Mouse (Mus musculus): ENCODE data around the gene Adgrb2. TPM values are rescaled to one million over a fixed set of nuclear protein-coding genes. Genes with fewer than 3 reads are reported as not detected.

The Adgrb2 gene
- polyA plus RNA-seq, 1 experiment from 2014 or later = 3.6 TPM

- H3K4me1 ChIP-seq (replicated peaks; ENCODE audit: control insufficient read depth, insufficient read depth, low read length) = no peaks in the 10 kb centered on the region; the same call in 1 of the 2 replicates
- H3K27ac ChIP-seq (ENCODE audit: low read depth, low read length) = no peak overlapping the region
- no peaks in the 10 kb centered on the region for H3K9me3 ChIP-seq (ENCODE audit: control insufficient read depth, low read length)
- ATAC-seq (replicated peaks; ENCODE audit: low FRiP score) (no peak), DNase-seq (ENCODE audit: low spot score) (no peak)
- 92% methylated on average over 5 of the region's 5 CpGs for WGBS
- H3K9ac ChIP-seq (ENCODE audit: low read length) = no peak overlapping the region
- no peak overlapping the region for H3K4me2 ChIP-seq (ENCODE audit: low read depth, low read length, severe bottlenecking)
- H3K4me3 ChIP-seq (ENCODE audit: low read depth, low read length) = no peak overlapping the region
- no peaks in the 10 kb centered on the region for H3K36me3 ChIP-seq (ENCODE audit: control insufficient read depth, insufficient read depth, low read length)
- H3K27me3 ChIP-seq (ENCODE audit: control insufficient read depth, insufficient read depth, low read length) = no peaks in the 10 kb centered on the region; the same call in 1 of the 2 replicates
Observed at GRCm38 (mm10) chr4:129994728-129995127, 10.1 kb downstream of the Adgrb2 start.

GRCm38 (mm10) chr4:129995255-129995654 is 10.6 kb downstream of the Adgrb2 start:
- Histone ChIP-seq H3K9me3 (ENCODE audit: control insufficient read depth, low read length) (no peaks in the 10 kb centered on the region), H3K9ac (ENCODE audit: low read length) (no peak overlapping the region), H3K27me3 (ENCODE audit: control insufficient read depth, insufficient read depth, low read length) (no peaks in the 10 kb centered on the region; the same call in 1 of the 2 replicates), H3K36me3 (ENCODE audit: control insufficient read depth, insufficient read depth, low read length) (no peaks in the 10 kb centered on the region), H3K4me2 (ENCODE audit: low read depth, low read length, severe bottlenecking) (no peak overlapping the region), H3K27ac (ENCODE audit: low read depth, low read length) (no peak overlapping the region), H3K4me1 (replicated peaks; ENCODE audit: control insufficient read depth, insufficient read depth, low read length) (no peaks in the 10 kb centered on the region), H3K4me3 (ENCODE audit: low read depth, low read length) (no peak overlapping the region)
- no peak for DNase-seq (ENCODE audit: low spot score)
- ATAC-seq (replicated peaks; ENCODE audit: low FRiP score) = no peak
- 87% methylated on average over 8 of the region's 8 CpGs for WGBS

GRCm38 (mm10) chr4:129996015-129996414 is 11.3 kb downstream of the Adgrb2 start:
- no peaks in the 10 kb centered on the region for H3K4me1 ChIP-seq (replicated peaks; ENCODE audit: control insufficient read depth, insufficient read depth, low read length)
- DNase-seq (ENCODE audit: low spot score) = no peak
- H3K27me3 ChIP-seq (ENCODE audit: control insufficient read depth, insufficient read depth, low read length) = no peaks in the 10 kb centered on the region; the same call in 1 of the 2 replicates
- H3K9ac ChIP-seq (ENCODE audit: low read length) = no peak overlapping the region
- no peak overlapping the region for H3K4me2 ChIP-seq (ENCODE audit: low read depth, low read length, severe bottlenecking)
- H3K27ac ChIP-seq (ENCODE audit: low read depth, low read length) = no peak overlapping the region
- no peaks in the 10 kb centered on the region for H3K36me3 ChIP-seq (ENCODE audit: control insufficient read depth, insufficient read depth, low read length)
- no peaks in the 10 kb centered on the region for H3K9me3 ChIP-seq (ENCODE audit: control insufficient read depth, low read length)
- ATAC-seq (replicated peaks; ENCODE audit: low FRiP score) = no peak
- H3K4me3 ChIP-seq (ENCODE audit: low read depth, low read length) = no peak overlapping the region
- 75% methylated on average over 4 of the region's 4 CpGs for WGBS

- Histone ChIP-seq H3K27ac (ENCODE audit: low read depth, low read length) (no peak overlapping the region), H3K4me1 (replicated peaks; ENCODE audit: control insufficient read depth, insufficient read depth, low read length) (no peaks in the 10 kb centered on the region), H3K4me2 (ENCODE audit: low read depth, low read length, severe bottlenecking) (no peak overlapping the region), H3K27me3 (ENCODE audit: control insufficient read depth, insufficient read depth, low read length) (no peaks in the 10 kb centered on the region), H3K36me3 (ENCODE audit: control insufficient read depth, insufficient read depth, low read length) (no peaks in the 10 kb centered on the region), H3K9me3 (ENCODE audit: control insufficient read depth, low read length) (no peaks in the 10 kb centered on the region), H3K9ac (ENCODE audit: low read length) (no peak overlapping the region), H3K4me3 (ENCODE audit: low read depth, low read length) (no peak overlapping the region)
- no peak for DNase-seq (ENCODE audit: low spot score)
- ATAC-seq (replicated peaks; ENCODE audit: low FRiP score) = no peak
- WGBS = 76% methylated on average over 11 of the region's 11 CpGs
Observed at GRCm38 (mm10) chr4:129998124-129998523, 13.5 kb downstream of the Adgrb2 start.

- peaks cover 5% of the 10 kb centered on the region; the same call in 1 of the 2 replicates for H3K4me1 ChIP-seq (replicated peaks; ENCODE audit: control insufficient read depth, insufficient read depth, low read length)
- ATAC-seq (replicated peaks; ENCODE audit: low FRiP score) (no peak), DNase-seq (ENCODE audit: low spot score) (no peak)
- WGBS = 62% methylated on average over 5 of the region's 5 CpGs
- H3K4me2 ChIP-seq (ENCODE audit: low read depth, low read length, severe bottlenecking) = no peak overlapping the region
- H3K4me3 ChIP-seq (ENCODE audit: low read depth, low read length) = no peak overlapping the region
- H3K27me3 ChIP-seq (ENCODE audit: control insufficient read depth, insufficient read depth, low read length) = no peaks in the 10 kb centered on the region
- H3K9me3 ChIP-seq (ENCODE audit: control insufficient read depth, low read length) = no peaks in the 10 kb centered on the region
- no peak overlapping the region for H3K27ac ChIP-seq (ENCODE audit: low read depth, low read length)
- no peaks in the 10 kb centered on the region for H3K36me3 ChIP-seq (ENCODE audit: control insufficient read depth, insufficient read depth, low read length)
- no peak overlapping the region for H3K9ac ChIP-seq (ENCODE audit: low read length)
Observed at GRCm38 (mm10) chr4:130001710-130002109, 17.0 kb downstream of the Adgrb2 start.

- Histone ChIP-seq H3K4me2 (ENCODE audit: low read depth, low read length, severe bottlenecking) (no peak overlapping the region), H3K9ac (ENCODE audit: low read length) (no peak overlapping the region), H3K4me3 (ENCODE audit: low read depth, low read length) (no peak overlapping the region), H3K27me3 (ENCODE audit: control insufficient read depth, insufficient read depth, low read length) (no peaks in the 10 kb centered on the region), H3K27ac (ENCODE audit: low read depth, low read length) (no peak overlapping the region), H3K9me3 (ENCODE audit: control insufficient read depth, low read length) (no peaks in the 10 kb centered on the region), H3K36me3 (ENCODE audit: control insufficient read depth, insufficient read depth, low read length) (no peaks in the 10 kb centered on the region), H3K4me1 (replicated peaks; ENCODE audit: control insufficient read depth, insufficient read depth, low read length) (peaks cover 5% of the 10 kb centered on the region; the same call in 1 of the 2 replicates)
- no peak for ATAC-seq (replicated peaks; ENCODE audit: low FRiP score)
- no peak for DNase-seq (ENCODE audit: low spot score)
- 84% methylated on average over 10 of the region's 10 CpGs for WGBS
Observed at GRCm38 (mm10) chr4:130002157-130002556, 17.5 kb downstream of the Adgrb2 start.

GRCm38 (mm10) chr4:130005593-130005992 is 20.9 kb downstream of the Adgrb2 start:
- WGBS = 58% methylated on average over 9 of the region's 9 CpGs
- H3K27me3 ChIP-seq (ENCODE audit: control insufficient read depth, insufficient read depth, low read length) = peaks cover 5% of the 10 kb centered on the region; the same call in 1 of the 2 replicates
- H3K36me3 ChIP-seq (ENCODE audit: control insufficient read depth, insufficient read depth, low read length) = no peaks in the 10 kb centered on the region
- ATAC-seq (replicated peaks; ENCODE audit: low FRiP score) (no peak), DNase-seq (ENCODE audit: low spot score) (no peak)
- no peak overlapping the region for H3K4me2 ChIP-seq (ENCODE audit: low read depth, low read length, severe bottlenecking)
- no peak overlapping the region for H3K9ac ChIP-seq (ENCODE audit: low read length)
- H3K9me3 ChIP-seq (ENCODE audit: control insufficient read depth, low read length) = no peaks in the 10 kb centered on the region
- no peak overlapping the region for H3K27ac ChIP-seq (ENCODE audit: low read depth, low read length)
- H3K4me1 ChIP-seq (replicated peaks; ENCODE audit: control insufficient read depth, insufficient read depth, low read length) = peaks cover 5% of the 10 kb centered on the region; the same call in 1 of the 2 replicates
- no peak overlapping the region for H3K4me3 ChIP-seq (ENCODE audit: low read depth, low read length)

GRCm38 (mm10) chr4:130006533-130006932 is 21.9 kb downstream of the Adgrb2 start:
- peak overlapping the region; percentile 52 for H3K4me2 ChIP-seq (ENCODE audit: low read depth, low read length, severe bottlenecking)
- ATAC-seq (replicated peaks; ENCODE audit: low FRiP score) (0 out of 2 replicates have a peak, but pooled peaks have one; percentile 45), DNase-seq (ENCODE audit: low spot score) (no peak)
- H3K4me3 ChIP-seq (ENCODE audit: low read depth, low read length) = peak overlapping the region; percentile 16; the same call in 1 of the 2 replicates
- H3K9me3 ChIP-seq (ENCODE audit: control insufficient read depth, low read length) = no peaks in the 10 kb centered on the region
- H3K9ac ChIP-seq (ENCODE audit: low read length) = peak overlapping the region; percentile 47
- H3K36me3 ChIP-seq (ENCODE audit: control insufficient read depth, insufficient read depth, low read length) = no peaks in the 10 kb centered on the region
- H3K27me3 ChIP-seq (ENCODE audit: control insufficient read depth, insufficient read depth, low read length) = peaks cover 5% of the 10 kb centered on the region; the same call in 1 of the 2 replicates
- H3K4me1 ChIP-seq (replicated peaks; ENCODE audit: control insufficient read depth, insufficient read depth, low read length) = peaks cover 5% of the 10 kb centered on the region; the same call in 1 of the 2 replicates
- 19% methylated on average over 25 of the region's 25 CpGs for WGBS
- no peak overlapping the region for H3K27ac ChIP-seq (ENCODE audit: low read depth, low read length)

- H3K4me3 ChIP-seq (ENCODE audit: low read depth, low read length) = no peak overlapping the region
- H3K4me1 ChIP-seq (replicated peaks; ENCODE audit: control insufficient read depth, insufficient read depth, low read length) = peaks cover 5% of the 10 kb centered on the region; the same call in 1 of the 2 replicates
- WGBS = 86% methylated on average over 14 of the region's 14 CpGs
- H3K27me3 ChIP-seq (ENCODE audit: control insufficient read depth, insufficient read depth, low read length) = peaks cover 5% of the 10 kb centered on the region; the same call in 1 of the 2 replicates
- no peaks in the 10 kb centered on the region for H3K36me3 ChIP-seq (ENCODE audit: control insufficient read depth, insufficient read depth, low read length)
- ATAC-seq (replicated peaks; ENCODE audit: low FRiP score) (no peak), DNase-seq (ENCODE audit: low spot score) (peak; percentile 49)
- H3K9ac ChIP-seq (ENCODE audit: low read length) = no peak overlapping the region
- no peak overlapping the region for H3K27ac ChIP-seq (ENCODE audit: low read depth, low read length)
- no peak overlapping the region for H3K4me2 ChIP-seq (ENCODE audit: low read depth, low read length, severe bottlenecking)
- no peaks in the 10 kb centered on the region for H3K9me3 ChIP-seq (ENCODE audit: control insufficient read depth, low read length)
Observed at GRCm38 (mm10) chr4:130009043-130009442, 24.4 kb downstream of the Adgrb2 start.
